Mouse (Mus musculus) cerebellum, adult (tissue): Measurements from ENCODE around the gene Usp32.

ENCODE experiments used
- ATAC-seq: cut with Nextera tagmentation; 2 replicates; pipeline ENCODE4 v1.9.2; 2017; ENCODE audit warnings: mild to moderate bottlenecking, moderate library complexity, mixed read lengths; ENCODE audit not compliant: insufficient number of reproducible peaks, low FRiP score, low TSS enrichment

Gene Usp32

GRCm38 (mm10) chr11:85126257-85127102 is 13.5 kb downstream of the Usp32 start:
- ATAC-seq, result no peak

DNA sequence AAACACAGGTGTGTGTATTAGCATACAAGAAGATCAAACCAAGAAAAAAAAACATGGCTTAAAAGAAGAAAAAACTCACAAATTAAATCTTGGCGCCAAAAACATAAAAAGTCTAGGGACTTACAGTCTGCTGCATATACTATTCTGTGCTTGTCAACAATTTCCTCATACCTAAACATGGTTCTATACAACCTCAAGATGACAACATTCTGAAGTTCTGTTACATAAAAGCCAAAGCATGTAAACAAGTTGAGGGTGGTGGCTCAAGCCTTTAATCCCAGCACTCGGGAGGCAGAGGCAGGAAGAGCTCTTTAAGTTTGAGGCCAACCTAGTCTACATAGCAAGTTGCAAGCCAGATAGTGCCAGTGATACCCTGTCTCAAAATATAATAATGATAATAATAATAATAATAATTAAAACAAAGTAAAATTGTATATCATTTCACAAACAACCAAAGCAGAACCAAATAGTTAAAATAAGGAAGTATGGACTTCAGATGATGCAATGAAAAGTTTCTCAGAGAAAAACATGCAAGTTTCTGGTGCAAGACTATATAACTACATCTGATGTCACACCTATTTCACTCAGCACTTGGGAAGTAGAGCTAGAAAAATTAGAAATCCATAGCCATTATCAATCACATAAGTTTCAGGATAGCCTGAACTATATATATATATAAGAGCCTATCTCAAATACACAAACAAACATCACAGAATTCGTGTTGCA is 16.5 kb downstream of the Usp32 start:
- ATAC-seq, result no peak

GRCm38 (mm10) chr11:85122073-85122472 is 17.9 kb downstream of the Usp32 start:
- no peak for ATAC-seq

DNA sequence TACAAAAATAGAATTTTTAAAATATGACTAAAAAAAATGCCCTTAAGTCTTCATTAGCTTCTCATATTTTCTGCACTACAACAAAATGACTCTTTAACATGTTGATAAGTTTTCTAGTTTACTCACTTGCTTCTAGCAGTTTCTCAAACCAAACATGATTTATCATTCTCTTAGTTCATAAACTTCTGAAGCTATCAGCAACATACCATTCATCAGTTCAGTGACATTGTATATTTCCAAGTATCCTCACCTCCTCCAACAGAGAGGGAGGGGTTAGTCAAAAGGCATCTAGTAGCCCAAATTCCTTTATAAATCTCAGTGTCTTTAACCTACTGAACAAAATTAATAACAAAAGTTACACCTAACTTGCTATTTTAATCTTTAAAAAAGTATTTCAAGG is 22.8 kb downstream of the Usp32 start:
- ATAC-seq, result no peak

DNA sequence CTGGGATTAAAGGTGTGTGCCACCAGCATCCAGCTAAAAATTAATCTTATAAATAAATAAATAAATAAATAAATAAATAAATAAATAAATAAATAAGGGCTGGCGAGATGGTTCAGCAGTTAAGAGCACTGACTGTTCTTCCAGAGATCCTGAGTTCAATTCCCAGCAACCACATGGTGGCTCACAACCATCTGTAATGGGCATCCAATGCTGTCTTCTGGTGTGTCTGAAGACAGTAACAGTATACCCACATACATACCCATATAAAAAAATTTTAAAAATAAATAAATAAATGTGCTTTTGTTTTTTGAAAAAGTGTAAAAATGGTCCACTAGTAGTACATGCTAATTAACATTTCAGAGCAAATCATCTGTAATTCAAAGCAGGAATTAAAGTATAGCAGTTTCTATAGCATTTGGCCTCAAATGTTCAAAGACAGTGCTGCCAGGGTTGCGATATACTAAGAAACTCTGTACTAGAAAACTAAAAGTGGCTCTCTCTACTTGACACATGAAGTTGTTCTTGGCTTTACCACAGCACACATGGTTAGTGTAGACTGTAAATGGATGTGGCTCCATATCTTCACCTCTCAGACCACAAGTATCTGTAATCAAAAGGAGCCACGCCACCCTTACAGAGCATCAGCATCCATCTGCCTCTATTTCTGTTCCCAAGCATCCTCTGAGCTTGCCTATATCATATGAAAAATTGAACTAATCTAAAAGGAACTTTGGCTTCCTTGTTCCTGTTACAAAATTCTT is 23.7 kb downstream of the Usp32 start:
- ATAC-seq, result no peak

- ATAC-seq, result no peak
Observed at GRCm38 (mm10) chr11:85109957-85110356, 30.0 kb downstream of the Usp32 start.

DNA sequence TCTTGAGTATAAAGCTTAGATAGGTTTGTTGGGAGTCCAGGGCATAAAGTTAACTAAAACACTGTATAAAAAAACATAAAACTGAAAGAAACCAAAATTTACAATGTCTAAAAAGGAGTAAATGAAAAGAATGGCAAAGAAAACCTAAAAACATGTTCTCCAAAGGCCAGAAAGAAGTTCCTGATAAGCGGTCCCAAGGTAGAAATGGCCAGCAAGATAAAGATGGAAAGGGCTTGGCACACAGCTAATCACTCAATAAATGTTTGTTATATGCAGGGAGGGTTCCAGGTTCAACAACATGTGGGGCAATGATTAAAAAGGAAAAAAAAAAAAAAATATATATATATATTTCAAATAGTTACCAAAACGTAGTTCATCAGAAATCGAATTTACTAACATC is 32.7 kb downstream of the Usp32 start:
- ATAC-seq, result no peak

GRCm38 (mm10) chr11:85105836-85106235 is 34.1 kb downstream of the Usp32 start:
- no peak for ATAC-seq

DNA sequence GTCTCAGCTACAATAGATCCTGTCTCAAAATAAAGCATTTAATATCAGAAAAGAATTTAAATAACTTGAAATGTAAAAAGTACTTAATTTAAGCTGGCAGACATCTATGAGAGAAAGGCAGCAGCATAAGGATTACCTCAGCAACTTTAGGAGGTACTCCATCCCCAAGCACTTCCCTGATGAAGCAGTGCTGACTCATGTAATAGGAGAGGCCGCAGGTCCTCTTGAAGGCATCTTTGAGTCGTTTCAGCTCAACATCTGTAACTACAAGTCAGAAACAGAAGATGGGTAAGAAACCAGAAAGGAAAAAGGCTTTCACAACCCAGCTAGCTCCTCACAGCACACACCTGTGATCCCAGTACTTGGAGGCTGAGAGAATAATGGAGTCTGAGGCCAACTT is 36.2 kb downstream of the Usp32 start:
- ATAC-seq, result no peak

DNA sequence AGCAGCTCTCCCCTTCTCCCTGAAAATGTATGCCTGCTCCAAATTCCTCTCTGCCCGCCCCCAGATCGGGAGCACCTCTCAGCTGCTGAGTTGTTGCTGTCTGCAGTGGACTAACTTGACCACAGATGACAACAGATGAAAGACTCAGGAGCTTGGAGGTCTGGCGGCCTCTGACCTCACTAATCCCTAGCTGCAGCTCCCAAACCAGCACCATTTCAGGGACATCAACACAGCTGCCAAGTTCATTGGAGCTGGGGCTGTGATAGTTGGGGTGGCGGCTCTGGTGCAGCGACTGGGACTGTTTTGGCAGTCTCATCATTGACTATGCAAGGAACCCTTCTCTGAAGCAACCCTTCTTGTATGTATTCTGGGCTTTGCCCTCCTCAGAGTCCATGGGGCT is 44.8 kb downstream of the Usp32 start:
- no peak for ATAC-seq

- no peak for ATAC-seq
Observed at GRCm38 (mm10) chr11:85086253-85086652, 53.7 kb downstream of the Usp32 start.

- no peak for ATAC-seq
Observed at GRCm38 (mm10) chr11:85067871-85068270, 72.1 kb downstream of the Usp32 start.

DNA sequence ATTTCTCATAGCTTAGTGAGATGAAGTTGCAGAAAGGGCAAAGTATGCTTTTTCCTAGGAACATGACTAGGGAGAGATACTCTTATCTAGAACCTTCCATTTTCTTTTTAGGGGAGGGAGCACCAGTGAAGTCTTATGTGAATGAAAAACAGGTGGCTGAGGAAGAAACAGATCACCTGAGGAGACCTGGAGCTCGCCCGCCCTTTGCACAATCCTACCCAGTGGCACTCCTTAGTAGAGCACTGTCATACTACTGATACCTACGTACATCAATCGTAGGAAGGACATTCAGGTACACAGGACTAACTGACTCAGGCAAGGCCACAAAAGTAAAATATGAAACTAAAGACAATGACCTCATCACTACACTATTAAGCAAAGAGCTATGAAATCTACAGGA is 81.4 kb downstream of the Usp32 start:
- no peak for ATAC-seq

DNA sequence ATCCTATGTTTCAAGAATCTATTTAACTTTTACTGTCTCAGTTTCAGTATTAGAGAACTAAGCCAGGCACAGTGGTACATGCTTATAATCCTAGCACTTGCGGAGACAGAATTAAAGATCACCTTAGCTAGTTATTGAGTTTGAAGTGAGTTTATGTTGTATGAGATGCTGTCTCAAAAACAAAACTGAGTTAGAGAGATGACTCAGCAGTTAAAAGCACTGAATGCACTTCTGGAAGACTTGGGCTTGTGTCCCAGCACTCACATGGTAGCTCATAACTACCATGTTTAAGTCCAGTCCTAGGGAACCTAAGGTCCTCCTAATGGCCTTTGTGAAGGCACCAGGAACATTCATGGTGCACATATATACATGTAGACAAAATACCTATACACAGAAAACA is 82.4 kb downstream of the Usp32 start:
- ATAC-seq, result no peak

- no peak for ATAC-seq
Observed at GRCm38 (mm10) chr11:85056901-85057300, 83.1 kb downstream of the Usp32 start.

DNA sequence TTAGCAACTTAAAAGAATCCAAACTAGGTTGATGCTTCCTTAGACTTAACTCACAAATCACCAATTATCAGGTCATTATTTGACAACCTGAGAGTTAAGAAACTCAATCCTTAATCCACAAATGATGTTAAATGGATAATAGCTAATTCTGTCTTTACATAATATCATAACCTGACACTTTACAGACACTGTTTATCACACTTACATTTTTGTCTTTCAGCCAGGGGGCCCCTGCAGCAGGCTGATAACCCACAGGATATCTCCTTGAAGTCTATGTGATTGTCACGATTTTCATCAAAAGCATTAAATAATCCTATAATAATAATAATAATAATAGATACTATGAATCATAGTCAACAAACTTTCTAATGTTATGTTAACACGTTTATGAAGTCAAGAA is 84.4 kb downstream of the Usp32 start:
- ATAC-seq, result no peak

DNA sequence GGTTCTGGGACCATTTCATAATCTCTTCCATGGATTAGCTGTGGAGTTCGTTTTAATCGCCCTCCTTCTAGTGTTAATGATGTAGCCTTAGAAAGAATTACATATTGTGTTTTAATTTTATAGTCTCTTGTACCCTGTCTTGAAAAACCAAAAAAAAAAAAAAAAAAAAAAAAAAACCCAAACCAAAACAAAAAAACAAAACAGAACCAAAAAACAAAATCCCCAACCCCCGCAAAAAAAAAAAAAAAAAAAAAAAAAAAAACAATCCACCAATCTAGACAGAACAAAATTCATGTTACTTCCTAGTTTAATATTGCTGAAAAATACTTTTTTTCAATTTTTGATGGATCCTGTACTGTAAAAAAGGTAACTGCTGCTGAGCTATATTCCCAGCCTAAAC is 100.7 kb downstream of the Usp32 start:
- no peak for ATAC-seq

GRCm38 (mm10) chr11:85013121-85013520 is 126.8 kb downstream of the Usp32 start:
- no peak for ATAC-seq

- ATAC-seq, result no peak
Observed at GRCm38 (mm10) chr11:85003566-85003965, 136.4 kb downstream of the Usp32 start.

- ATAC-seq, result no peak
Observed at GRCm38 (mm10) chr11:84995241-84995640, 144.7 kb downstream of the Usp32 start.

- no peak for ATAC-seq
Observed at GRCm38 (mm10) chr11:84992996-84993395, 147.0 kb downstream of the Usp32 start.
